Mouse (Mus musculus) large intestine, adult 2 months (tissue): ENCODE data around the gene Dusp7. TPM values are rescaled to one million over a fixed set of nuclear protein-coding genes. Genes with fewer than 3 reads are reported as not detected.

Experiments used
- DNase-seq: peaks from one replicate; pipeline ENCODE4 v3.0.0-alpha.2; 2012; ENCODE audit warnings: low read depth, low spot score
- WGBS: fragments of 180-500 bp; shearing (Covaris S2); methylation state at CpG from one replicate; pipeline ENCODE4 v1.1.7; 2018; 5-methylcytosine and 5-hydroxymethylcytosine counted together
- polyA plus RNA-seq: library from polyadenylated mRNA; depleted of rRNA; stranded (reverse); fragments of >200 nt; gene quantifications from 2 replicates; pipeline ENCODE4 v1.2.3, GENCODE M21; 2012

The Dusp7 gene
- polyA plus RNA-seq, 1 experiment, result 12.6 TPM

- 58% methylated on average over 6 of the region's 6 CpGs for WGBS
- no peak for DNase-seq
Observed at GRCm38 (mm10) chr9:106351178-106351577, 17.3 kb upstream of the Dusp7 start.

GRCm38 (mm10) chr9:106353779-106354178 lies 14.7 kb upstream of the Dusp7 start:
- no peak for DNase-seq
- WGBS, result 17% methylated on average over 6 of the region's 6 CpGs

- WGBS, result 94% methylated on average over 6 of the region's 6 CpGs
Observed at GRCm38 (mm10) chr9:106354810-106355209, 13.6 kb upstream of the Dusp7 start.

GRCm38 (mm10) chr9:106355217-106355974 lies 13.0 kb upstream of the Dusp7 start:
- 89% methylated on average over 10 of the region's 10 CpGs for WGBS
- no peak for DNase-seq

More at GRCm38 (mm10) chr9:106354810-106355209, 13.6 kb upstream of the Dusp7 start:
- no peak for DNase-seq

GRCm38 (mm10) chr9:106355975-106356286 lies 12.5 kb upstream of the Dusp7 start:
- no peak for DNase-seq

GRCm38 (mm10) chr9:106356323-106356844 lies 12.0 kb upstream of the Dusp7 start:
- WGBS, result 77% methylated on average over 10 of the region's 10 CpGs
- no peak for DNase-seq

- no peak for DNase-seq
- 86% methylated on average over 3 of the region's 3 CpGs for WGBS
Observed at GRCm38 (mm10) chr9:106357167-106357566, 11.3 kb upstream of the Dusp7 start.

- DNase-seq, result no peak
- WGBS, result 84% methylated on average over 6 of the region's 6 CpGs
Observed at GRCm38 (mm10) chr9:106359297-106359696, 9.1 kb upstream of the Dusp7 start.

- DNase-seq, result no peak
- WGBS, result 46% methylated on average over 6 of the region's 6 CpGs
Observed at GRCm38 (mm10) chr9:106361140-106361539, 7.3 kb upstream of the Dusp7 start.

- no peak for DNase-seq
Observed at GRCm38 (mm10) chr9:106365333-106365732, 3.1 kb upstream of the Dusp7 start.

GRCm38 (mm10) chr9:106366188-106366587 lies 2.2 kb upstream of the Dusp7 start:
- WGBS, result 61% methylated on average over 1 of the region's 1 CpGs
- DNase-seq, result no peak

More at GRCm38 (mm10) chr9:106365333-106365732, 3.1 kb upstream of the Dusp7 start:
- WGBS, result 75% methylated on average over 7 of the region's 7 CpGs

- WGBS, result 14% methylated on average over 5 of the region's 5 CpGs
- DNase-seq, result no peak
Observed at GRCm38 (mm10) chr9:106367001-106367400, 1.4 kb upstream of the Dusp7 start.

GRCm38 (mm10) chr9:106367592-106368111 lies 780 bp upstream of the Dusp7 start:
- DNase-seq, result peak; percentile 96
- WGBS, result under 1% methylated on average over 36 of the region's 36 CpGs

GRCm38 (mm10) chr9:106368831-106369501 lies 534 bp downstream of the Dusp7 start:
- 2% methylated on average over 69 of the region's 72 CpGs for WGBS
- no peak for DNase-seq

GRCm38 (mm10) chr9:106369801-106370485 lies 1.5 kb downstream of the Dusp7 start:
- DNase-seq, result no peak
- 9% methylated on average over 11 of the region's 11 CpGs for WGBS

- WGBS, result 83% methylated on average over 30 of the region's 30 CpGs
- no peak for DNase-seq
Observed at GRCm38 (mm10) chr9:106370620-106371383, 2.4 kb downstream of the Dusp7 start.

- DNase-seq, result no peak
- 61% methylated on average over 6 of the region's 6 CpGs for WGBS
Observed at GRCm38 (mm10) chr9:106371384-106371671, 2.9 kb downstream of the Dusp7 start.

- no peak for DNase-seq
- WGBS, result 41% methylated on average over 6 of the region's 6 CpGs
Observed at GRCm38 (mm10) chr9:106371776-106372175, 3.3 kb downstream of the Dusp7 start.
